Mouse (Mus musculus): ENCODE measurements at regions not wholly inside any gene's neighbourhood (a gene's known extent, or its start where the extent isn't known, plus 50 kb on each side); places are given as distances from the start of the nearest gene placed in this dataset.

GRCm38 (mm10) chr1:105079437-105079836 is 277.1 kb downstream of the Rnf152 start:
- no peak for DNase-seq (ENCODE audit: extremely low spot score, low spot score)

- DNase-seq (ENCODE audit: extremely low spot score, low spot score): no peak
These were observed 280.8 kb downstream of the Rnf152 start for GRCm38 (mm10) chr1:105075728-105076127.

GRCm38 (mm10) chr1:105074326-105074725 is 282.2 kb downstream of the Rnf152 start:
- DNase-seq (ENCODE audit: extremely low spot score, low spot score): no peak

GRCm38 (mm10) chr1:105070661-105071455 is 285.7 kb downstream of the Rnf152 start:
- no peak for DNase-seq (ENCODE audit: extremely low spot score, low spot score)

GRCm38 (mm10) chr1:105067902-105068301 is 288.6 kb downstream of the Rnf152 start:
- no peak for DNase-seq (ENCODE audit: extremely low spot score, low spot score)

GRCm38 (mm10) chr1:105067049-105067795 is 289.3 kb downstream of the Rnf152 start:
- no peak for DNase-seq (ENCODE audit: extremely low spot score, low spot score)

- DNase-seq (ENCODE audit: extremely low spot score, low spot score): no peak
These were observed 282.4 kb downstream of the Cdh20 start for GRCm38 (mm10) chr1:105050584-105051363.
